Mouse (Mus musculus) ES-CJ7 (cell line): Measurements from ENCODE around the gene Pdcd11.

ENCODE experiments used
- DNase-seq: peaks from one replicate; pipeline ENCODE4 v3.0.0; 2011; ENCODE audit warnings: low read depth, low spot score

The Pdcd11 gene

DNA sequence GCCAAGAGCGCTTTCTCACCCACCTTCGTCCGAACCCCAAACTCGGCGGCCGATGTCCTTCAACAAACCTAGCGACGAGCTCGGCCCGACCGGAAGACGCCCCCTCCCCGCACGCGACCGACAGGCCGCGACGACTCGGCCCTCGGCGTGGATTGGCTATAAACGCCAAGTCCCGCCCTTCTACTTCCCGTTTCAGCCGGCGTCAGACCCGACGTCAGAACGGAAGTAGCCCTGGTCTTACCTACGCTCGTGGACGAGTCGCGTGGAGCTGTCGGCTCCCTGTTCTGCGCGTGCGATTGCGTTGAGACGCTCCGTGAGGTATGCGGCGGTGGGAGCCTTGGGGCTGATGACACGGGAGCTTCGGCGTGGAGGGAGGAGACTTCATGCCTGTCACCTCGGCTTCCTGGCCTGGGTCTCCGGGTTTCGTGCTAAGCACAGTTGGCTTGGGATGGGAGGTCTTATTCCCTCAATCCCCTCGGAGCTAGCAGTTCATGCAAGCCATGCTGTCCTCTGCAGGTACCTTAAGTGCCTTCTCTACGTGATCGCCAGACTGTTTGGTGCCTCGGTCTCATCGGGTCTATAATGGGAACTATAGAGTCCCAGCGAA, at the start of gene Pdcd11, which contains the start of gene Usmg5:
TSS of gene Pdcd11 (plus strand) at position 219 of the 607 bp plus-strand sequence.
TSS of gene Usmg5 (minus strand) at position 98 of the 607 bp plus-strand sequence.
- DNase-seq, result peak; percentile 97

DNA sequence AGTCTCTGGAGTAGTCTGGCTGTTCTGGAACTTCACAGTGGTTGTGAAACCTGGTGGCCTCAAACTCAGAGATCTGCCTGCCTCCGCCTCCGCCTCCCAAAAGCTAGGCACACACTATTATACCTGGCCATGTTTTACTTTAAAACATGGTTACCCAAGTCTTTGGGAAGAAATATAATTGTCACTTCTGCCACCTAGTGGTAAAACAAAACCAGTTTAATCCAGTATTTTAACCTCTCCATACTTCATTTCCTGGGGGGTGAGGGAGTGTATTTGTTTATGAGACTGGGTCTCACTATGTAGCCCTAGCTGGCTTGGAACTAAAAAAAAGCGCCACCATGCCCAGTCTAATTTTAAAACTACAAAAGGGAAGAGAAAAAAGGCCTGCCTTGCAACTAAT, 47.0 kb upstream of the Pdcd11 start:
- DNase-seq, result no peak

DNA sequence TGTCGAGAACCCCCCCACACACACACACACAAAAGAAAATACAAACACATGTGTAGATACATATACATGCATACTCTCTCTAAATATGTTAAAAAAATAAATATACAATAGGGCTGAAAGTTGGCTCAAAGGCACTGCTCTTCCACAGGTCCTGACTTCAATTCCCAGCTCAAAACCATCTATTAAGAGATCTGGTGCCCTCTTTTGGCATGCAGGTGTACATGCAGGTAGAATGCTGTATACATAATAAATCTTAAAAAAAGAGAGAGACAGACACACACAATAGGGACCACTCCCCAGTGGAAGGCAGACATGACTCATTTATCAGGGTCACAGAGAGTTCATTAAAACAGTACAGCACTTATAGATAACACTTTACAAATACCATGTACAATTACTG, 44.2 kb upstream of the Pdcd11 start:
- no peak for DNase-seq

DNA sequence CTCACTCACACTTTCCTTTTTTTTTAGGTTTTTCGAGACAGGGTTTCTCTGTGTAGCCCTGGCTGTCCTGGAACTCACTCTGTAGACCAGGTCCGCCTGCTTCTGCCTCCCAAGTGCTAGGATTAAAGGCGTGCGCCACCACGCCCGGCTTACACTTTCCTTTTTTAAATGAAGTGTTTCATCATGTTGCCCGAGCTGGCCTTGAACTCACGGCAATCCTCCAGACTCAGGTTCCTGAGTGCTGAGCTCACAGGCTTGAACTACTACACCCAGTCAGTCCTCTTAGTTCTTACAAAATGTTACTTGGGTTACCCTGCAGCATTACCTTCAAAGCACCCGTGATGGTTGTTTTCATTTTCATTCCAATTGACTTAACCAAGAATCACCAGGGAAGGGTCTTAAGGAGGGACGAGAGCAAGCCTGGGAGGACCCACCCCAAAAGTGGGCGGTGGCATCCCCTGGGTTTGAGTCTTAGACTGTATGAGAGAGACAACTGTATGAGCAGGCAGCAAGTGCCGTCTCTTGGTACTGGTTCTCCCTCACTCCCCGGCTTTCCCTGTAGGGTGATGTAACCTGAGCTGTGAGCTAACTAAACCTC, 43.2 kb upstream of the Pdcd11 start:
- peak; percentile 92 for DNase-seq

DNA sequence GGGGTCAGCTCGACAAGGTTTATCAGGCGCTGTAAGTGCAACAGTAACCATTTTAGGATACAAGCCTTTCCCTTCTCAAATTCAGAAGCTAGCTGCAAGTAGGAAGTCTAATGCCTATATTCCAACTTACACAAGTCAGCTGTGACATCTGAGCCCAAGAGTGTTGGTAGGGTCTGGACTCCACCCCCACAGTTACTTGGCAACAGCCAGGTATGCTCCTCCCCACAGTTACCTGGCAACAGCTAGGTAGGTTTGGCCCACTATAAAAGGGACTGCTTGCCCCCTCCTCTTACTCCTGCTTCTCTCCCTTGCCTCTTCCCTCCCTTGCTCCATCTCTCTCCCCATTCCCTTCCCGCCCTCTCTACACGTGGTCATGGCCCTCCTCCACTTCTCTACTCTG, 41.5 kb upstream of the Pdcd11 start:
- peak; percentile 48 for DNase-seq

DNA sequence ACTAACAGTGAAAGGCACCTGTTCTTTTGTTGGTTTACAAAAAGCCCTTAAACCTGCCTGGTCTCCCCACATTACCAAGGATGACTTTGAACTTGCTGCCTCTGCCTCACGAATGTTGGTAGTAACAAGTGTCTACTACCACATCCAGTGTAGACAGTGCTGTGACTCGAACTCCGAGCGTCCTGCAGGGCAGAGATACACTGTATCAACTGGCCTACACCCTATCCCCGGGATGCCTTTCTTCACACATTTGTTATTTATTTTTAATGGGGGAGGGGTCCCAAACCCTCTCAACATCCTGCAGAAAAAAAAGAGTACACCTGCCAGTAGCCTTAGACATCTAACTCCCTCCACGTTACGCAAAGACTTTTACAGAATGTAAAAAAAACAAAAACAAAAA, 40.7 kb upstream of the Pdcd11 start:
- no peak for DNase-seq

DNA sequence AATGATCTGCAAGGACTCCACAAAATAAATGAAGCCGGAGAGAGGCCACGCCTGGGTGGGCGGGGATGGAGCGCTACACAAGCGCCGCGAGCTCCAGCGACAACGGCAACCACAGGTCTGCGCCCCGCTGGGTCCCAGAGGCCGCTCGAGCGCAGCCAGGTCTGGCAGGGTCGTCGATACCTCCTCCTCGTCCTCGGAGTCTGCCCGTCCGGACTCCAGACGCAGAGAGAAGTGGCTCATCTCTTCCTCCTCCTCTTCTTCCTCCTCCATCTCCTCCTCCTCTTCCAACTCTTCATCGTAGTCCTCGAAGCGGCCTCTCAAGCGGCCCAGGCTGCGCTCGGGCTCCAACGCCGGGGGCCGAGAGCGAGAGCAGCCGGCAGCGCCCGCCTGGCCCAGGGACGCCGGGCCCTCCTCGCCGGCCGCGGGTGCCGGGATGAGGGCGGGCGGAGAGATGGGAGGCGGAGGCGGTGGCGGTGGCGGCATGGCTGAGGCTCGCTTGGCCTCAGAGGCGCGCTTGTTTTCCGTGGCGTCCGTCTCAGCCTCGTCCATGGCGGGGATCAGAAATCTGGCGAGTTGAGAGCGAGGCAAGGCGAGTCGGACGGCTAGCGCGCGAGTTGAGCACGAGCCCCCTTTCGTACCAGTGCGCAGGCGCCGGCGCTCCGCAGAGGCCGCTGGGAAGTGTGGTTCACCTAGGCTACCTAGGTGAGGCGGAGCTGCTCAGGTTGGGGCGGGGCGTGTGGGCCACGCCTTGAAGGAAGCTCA, 40.1 kb upstream of the Pdcd11 start, which contains the start of gene Pcgf6:
TSS of gene Pcgf6 (minus strand) at position 636 of the 762 bp plus-strand sequence.
- peak; percentile 96 for DNase-seq

DNA sequence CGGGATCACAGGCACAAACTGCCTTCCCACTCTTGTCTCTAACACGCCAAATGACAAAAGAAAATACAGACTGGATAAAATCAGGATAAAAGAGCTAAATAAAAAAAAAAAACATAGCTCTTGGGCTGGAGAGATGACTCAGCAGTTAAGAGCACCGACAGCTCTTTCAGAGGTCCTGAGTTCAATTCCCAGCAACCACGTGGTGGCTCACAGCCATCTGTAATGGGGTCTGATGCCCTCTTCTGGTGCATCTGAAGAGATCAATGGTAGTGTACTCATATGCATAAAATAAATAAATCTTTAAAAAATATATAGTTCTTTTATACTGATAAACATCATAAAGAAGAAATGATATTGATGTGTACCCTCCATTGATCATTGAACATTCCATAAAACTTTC, 37.6 kb upstream of the Pdcd11 start:
- DNase-seq, result no peak

DNA sequence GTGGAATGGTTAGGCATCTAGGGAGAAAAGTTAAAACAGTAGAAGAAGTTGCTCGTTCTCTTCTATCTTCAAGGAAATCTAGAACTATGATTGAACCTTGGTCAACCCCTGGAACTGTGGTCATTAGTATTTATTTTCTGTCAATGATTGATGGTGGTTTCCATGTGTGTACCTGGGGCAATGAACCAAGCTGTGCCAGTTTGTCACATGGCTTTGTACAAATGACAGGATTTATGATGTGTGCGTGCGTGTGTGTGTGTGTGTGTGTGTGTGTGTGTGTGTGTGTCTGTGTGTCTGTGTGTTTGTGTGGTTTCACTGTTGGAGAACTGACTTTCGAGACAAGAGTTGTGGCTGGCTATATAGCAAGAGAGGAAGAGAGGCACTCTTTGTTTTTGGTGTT, 37.1 kb upstream of the Pdcd11 start:
- DNase-seq, result no peak

DNA sequence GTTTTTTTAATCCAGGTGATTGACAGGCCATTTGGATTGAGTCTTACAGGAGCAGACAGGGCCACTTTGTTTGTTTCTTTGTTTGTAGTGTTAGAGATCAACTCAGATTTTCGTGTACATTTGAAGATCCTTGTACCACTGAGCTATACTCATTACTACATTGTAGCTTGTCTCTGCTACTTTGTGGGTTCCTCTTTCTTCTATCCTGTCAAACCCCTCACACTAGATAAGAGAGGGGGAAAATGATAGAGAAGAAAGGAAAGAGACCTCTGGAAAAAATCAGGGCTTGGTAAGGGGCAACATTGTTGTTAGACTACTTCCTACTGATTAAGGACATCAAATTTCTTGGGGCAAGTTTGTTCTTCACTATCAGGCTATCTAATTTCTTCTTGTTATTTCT, 32.9 kb upstream of the Pdcd11 start:
- no peak for DNase-seq

DNA sequence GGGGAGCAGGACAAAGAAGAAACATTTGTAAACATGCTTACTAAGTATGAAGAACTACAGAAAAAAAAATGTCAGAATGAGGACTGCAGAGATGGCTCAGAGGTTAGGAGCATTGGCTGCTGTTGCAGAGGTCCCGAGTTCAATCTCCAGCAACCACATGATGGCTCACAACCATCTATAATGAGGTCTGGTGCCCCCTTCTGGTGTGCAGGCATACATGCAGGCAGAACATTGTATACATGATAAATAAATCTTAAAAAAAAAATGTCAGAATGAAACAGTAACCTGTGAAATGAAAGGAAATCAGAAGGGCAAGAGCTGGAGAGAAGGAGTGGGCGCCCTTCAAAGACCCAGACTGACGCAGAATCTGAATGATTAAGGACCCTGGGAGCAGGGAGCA, 24.7 kb upstream of the Pdcd11 start:
- DNase-seq, result no peak

DNA sequence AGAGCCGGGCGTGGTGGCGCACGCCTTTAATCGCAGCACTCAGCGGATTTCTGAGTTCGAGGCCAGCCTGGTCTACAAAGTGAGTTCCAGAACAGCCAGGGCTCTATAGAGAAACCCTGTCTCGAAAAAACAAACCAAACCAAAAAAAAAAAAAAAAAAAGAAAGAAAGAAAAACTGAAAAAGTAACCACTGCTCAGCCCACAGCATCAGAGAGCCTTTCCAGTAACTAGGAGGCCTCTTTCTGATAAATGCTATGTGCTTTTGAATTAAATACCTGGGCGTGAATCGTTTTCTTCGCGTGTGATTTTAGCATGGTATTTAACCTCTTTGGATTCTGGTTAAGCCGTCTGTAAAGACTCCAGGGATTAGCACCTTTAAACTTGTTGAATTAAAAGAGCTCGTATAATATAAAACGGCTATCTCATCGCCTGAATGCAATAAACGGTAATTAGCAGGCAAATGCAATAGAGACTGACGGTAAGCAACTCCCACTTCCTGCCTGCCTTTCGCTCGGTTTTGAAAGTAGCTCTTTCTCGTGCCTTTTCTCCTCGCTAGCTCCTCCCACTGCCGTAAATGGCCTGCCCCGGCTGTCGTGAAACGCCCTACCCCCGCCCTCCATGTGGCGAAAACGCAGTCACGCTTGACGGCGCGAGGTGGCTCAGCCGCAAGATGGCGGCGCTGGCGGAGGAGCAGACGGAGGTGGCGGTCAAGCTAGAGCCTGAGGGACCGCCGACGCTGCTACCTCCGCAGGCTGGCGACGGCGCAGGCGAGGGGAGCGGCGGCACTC, 23.3 kb upstream of the Pdcd11 start, which contains the start of gene Taf5:
TSS of gene Taf5 (plus strand) at position 651 of the 787 bp plus-strand sequence.
- DNase-seq, result peak; percentile 99

DNA sequence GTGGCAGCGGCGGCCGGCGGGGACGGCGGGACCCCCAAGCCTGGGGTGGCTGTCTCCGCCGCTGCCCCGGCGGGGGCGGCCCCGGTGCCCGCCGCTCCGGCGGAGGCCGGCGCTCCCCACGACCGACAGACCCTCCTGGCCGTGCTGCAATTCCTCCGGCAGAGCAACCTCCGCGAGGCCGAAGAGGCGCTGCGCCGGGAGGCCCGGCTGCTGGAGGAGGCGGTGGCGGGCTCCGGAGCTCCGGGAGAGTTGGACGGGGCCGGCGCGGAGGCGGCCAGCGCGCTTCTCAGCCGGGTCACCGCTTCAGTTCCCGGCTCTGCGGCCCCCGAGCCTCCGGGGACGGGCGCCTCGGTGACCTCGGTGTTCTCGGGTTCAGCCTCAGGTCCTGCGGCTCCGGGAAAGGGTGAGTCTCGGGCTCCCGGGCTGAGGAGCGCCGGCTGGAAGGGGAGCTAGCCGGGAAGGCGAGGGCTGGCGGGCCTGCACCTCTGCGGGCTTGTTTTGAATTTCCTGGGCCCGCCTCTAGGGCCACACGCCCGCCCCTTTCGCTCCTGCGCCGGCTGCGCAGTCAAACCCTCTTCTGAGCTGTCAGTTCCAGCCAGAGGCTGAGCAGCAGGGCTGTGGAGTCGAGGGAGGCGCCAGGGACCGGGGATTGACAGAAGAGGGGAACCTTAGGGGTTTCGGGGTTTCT, 22.5 kb upstream of the Pdcd11 start:
- peak; percentile 75 for DNase-seq

DNA sequence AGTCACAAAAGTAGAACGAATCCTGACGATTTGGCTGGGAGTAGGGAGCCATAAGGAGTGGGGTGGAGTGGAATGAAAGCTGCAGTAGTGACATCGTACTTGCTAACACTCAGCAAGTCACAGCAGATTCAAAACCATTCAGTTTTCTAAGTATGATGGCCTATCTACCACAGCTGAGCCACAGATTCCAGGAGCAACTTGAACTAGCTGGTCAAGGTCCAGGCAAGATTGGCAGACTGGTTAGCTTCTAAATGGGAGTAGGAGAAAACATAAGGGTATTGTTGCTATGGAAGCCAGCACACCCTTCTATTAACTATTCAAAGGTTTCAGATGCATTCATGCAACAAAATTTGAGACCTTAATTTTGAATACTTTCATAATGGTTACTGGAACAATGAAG, 2.3 kb upstream of the Pdcd11 start:
- no peak for DNase-seq

DNA sequence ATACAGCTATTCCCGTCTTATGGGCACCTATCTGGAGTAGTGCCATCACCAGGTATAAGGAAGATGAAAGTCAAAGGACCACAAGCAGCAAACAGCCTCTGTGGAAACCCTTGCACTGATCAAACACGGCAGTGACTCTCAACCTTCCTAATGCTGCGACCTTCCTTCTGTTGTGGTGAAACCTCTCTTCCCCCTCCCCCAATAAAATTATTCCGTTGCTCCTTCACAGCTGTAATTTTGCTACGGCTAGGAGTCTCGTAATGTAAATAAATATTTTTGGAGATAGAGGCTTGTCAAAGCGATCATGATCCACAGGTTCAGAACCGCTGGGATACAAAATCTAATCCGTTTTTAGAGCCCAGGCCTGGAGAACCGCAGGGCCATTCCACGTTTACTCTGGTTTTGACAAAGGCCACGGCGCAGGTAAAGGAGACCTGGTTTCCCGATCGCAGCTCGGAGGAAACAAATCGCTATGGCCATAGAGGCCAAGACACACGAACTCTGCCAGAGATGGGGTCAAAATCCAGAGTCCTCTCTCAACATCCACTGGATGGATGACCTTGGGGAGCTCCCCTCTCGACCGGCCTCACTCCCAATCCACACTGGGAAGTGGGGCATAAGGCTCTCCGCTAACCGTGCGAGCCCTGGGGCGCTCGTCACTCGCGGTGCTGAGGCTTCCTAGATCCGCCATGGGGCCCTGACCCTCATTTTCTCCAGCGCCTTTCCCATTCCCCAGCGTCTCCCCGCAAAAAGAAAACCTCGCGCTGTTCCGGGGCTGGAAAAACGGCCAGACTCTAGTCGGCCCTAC, 646 bp upstream of the Pdcd11 start:
- DNase-seq, result no peak

DNA sequence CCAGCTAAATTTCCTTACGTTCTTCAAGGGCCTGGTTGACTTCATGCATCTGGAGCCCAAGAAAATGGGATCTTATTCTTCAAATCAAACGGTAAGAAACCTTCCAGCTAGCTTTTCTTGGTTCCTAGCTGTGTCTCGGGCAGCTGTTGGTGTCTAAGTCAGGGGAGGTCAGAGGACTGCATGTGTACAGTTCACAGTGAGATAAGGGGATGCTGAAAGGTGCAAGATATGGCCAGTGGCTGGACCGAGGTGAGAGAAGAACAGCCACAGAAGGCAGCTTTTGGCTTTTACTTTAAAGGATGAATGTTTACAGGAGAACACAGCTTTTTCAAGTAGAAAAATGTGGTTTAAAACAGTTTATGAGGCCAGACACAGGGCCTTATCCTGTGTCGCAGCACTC, 10.5 kb downstream of the Pdcd11 start:
- no peak for DNase-seq

DNA sequence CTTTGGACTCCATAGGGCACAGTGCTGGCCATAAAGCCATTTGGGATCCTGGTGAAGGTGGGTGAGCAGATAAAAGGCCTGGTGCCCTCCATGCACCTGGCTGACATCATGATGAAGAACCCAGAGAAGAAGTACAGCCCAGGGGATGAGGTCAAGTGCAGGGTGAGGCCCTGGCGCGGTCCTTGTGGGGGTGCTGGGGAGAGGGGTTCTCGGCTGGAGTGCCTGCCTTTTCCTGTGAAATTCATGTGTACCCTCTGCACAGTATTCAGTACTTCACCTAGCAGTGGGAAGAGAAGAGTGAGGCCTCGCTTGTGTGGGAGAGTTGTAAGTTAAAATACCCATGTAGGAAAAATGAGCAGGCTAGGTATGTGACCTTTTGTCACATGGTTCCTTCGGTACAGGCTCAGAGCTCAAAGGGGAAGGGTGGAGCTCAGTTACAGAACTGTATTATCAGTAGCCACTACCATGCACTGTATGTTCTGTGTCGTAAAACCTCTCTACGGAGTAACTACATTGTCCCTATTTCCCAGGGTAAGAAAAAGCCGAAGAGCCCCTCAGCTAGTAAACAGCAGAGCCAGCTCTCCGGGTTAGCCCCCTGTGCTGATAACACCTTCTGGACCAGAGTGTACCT, 14.2 kb downstream of the Pdcd11 start:
- DNase-seq, result no peak

DNA sequence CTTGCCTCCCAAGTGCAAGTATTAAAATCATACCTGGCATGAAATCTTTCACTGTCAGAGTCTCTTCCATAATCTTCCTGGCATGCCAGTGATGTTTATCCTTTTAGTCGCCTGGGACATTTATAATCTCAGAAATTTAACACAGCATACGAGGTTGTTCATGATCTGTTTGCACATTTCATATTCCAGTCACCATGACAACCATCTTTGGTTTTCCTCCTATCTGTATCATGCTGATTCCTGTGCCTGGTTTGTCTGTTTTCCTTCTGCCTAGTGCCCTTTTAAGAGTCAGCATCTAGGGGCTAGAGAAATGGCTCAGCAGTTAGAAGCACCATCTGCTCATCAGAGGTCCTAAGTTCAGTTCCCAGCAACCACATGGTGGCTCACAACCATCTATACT, 28.1 kb downstream of the Pdcd11 start:
- no peak for DNase-seq

DNA sequence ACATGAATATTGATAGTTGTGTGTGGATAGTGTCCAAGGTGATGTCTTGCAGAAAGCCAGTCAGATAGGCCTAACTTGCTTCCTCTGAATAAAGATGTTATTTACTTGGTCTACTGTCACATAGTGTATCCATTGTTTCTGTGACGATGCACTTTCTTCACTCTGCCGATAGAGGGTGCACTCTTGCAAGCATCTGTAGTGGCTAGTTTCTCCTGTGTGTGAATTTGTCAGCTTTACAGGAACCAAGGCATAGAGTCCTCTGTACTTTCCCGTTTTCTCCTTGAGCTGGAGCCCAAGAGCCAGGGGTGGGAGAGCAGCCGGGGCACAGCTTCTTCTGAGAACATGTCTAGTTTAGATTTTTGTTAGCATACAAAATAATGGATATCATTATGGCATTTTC, 30.5 kb downstream of the Pdcd11 start:
- peak; percentile 72 for DNase-seq

DNA sequence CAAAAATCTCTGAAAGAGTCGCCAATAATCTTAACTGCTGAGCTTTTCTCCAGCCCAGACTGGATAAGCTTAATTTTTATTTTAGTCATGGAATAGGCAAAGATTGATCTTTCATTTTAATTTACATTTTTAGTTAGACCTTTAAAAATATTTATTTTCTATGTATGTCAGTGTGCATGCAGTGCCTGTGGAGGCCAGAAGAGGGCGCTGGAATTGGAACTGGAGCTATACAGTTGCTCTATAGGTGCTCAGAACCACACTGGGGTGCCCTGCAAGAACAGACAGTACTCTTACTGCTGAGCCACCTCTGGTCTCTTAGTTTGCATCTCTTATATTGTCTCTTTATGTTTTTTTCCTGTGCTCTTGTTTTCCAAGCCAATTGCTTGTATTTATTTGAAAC, 32.2 kb downstream of the Pdcd11 start:
- DNase-seq, result peak; percentile 64
